Mouse (Mus musculus): Measurements from ENCODE around the gene Foxp1.

The Foxp1 gene

DNA sequence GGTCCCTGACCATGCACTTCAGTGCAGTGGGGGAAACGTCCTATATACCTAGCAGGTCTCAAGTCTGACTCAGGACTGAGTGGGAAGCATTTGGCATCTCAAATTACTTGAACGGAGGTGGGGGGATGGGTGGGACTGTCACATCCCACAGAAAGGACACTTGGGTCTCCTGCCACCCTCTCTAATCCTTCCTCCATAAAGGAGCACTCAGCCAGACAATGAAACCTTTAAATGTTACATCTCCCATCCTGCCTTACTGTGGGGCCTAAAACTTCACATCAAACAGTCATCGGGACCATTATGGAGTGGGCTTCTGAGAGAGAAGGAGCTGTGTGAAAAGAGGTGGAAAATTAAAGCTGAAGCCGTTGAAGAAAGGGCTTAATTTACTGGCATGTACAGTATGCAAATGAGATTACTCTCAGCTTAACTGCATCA, 321.2 kb downstream of the Foxp1 start:
- DNase-seq = no peak

DNA sequence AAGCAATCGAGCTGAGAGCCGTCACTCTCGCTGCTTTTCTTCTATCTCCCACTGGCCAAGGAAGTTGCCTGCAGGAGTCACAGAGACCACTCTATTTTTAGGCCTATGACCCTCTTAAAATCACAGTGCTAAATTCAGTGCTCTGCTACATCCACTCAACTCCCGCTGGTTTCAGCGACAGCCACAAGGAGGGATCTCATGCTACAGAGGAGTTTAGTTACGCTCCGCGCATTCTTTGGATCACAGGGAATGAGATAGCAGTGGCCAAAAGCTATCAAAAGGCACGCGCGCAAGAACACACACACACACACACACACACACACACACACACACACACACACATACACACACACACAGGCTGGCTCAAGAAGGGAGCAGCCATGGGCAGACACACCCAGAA, 321.9 kb downstream of the Foxp1 start:
- DNase-seq = no peak

GRCm38 (mm10) chr6:99199277-99199676, 323.2 kb downstream of the Foxp1 start:
- no peak for DNase-seq

DNA sequence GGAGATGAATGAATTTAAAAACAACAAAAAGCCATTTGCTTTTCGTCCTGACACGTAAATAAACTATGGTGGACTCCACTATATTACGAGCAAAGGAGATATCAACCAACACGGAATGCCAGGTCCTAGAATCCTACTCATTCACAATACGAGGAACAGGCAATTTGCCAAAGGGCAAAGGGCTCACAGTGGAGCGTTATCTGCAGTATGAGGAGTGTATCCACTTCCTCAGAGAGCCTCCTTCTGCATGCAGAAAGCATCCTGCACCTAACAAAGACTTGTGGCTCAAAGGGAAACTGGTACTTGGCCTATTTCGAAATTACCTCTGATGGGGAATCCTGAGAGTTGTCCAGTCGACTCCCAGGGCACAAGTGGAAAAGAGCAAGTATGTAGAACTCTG, 328.8 kb downstream of the Foxp1 start:
- no peak for DNase-seq

- no peak for DNase-seq
These were observed 330.8 kb downstream of the Foxp1 start for GRCm38 (mm10) chr6:99191636-99192137.

- no peak for DNase-seq
These were observed 331.4 kb downstream of the Foxp1 start for GRCm38 (mm10) chr6:99191041-99191635.

DNA sequence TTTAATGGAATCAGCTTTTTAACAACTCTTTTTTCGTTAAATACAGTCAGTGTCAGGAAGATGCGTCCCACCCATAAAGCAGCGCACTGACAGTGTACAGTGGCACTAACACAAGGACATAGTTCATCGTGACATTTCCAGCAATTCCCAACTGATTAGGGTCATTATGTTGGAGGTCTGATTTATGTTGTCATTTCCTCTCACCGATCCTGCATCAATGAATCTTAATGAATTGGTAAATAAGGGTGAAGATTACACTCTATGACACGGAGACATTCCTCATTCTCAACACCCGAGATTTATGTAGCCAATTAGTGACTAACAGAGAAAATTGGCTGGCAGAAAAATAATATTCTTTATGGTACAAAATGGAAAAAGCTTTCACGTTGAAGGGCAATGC, 332.6 kb downstream of the Foxp1 start:
- no peak for DNase-seq

- DNase-seq = no peak
These were observed 333.9 kb downstream of the Foxp1 start for GRCm38 (mm10) chr6:99188366-99189216.

DNA sequence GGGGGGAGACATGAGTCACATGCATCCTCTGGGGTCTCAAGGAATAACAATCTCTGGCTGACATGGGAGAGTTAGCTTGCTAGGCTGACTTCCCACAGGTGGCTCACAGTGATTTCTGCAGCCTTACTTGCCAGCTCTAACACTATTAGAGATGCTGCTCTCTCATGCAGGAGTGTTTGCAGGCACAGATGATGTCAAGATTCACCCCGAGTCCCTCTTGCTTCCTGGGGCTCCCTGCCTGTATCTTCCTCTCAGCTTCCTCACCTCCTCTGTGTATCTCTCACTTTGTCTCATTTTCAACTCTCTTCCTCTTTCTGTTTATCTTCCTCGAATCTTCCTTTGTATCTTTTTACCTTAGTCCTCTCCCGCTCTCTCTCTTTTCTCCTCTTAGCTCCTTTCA, 334.6 kb downstream of the Foxp1 start:
- DNase-seq = no peak

DNA sequence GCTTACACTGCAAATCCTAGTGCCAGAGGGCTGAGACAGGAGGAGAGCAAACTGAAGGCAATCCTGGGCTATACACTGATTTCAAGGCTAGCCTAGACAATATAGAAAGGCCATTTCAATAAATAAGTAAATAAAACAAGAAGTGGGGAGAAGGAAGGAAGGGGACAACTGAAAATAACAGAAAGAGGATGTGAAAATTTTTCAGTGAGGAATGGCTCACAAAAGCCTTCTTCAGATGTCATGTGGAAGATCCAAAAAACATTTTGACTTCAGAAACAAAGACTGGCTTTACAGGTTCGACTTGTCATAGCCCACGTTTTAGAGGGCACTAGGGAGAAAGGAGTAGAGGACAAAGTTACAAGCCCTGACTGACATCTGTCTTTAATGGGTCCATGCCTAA, 335.1 kb downstream of the Foxp1 start:
- no peak for DNase-seq

- DNase-seq = no peak
These were observed 336.0 kb downstream of the Foxp1 start for GRCm38 (mm10) chr6:99186569-99186968.

GRCm38 (mm10) chr6:99185797-99186196, 336.7 kb downstream of the Foxp1 start:
- no peak for DNase-seq

DNA sequence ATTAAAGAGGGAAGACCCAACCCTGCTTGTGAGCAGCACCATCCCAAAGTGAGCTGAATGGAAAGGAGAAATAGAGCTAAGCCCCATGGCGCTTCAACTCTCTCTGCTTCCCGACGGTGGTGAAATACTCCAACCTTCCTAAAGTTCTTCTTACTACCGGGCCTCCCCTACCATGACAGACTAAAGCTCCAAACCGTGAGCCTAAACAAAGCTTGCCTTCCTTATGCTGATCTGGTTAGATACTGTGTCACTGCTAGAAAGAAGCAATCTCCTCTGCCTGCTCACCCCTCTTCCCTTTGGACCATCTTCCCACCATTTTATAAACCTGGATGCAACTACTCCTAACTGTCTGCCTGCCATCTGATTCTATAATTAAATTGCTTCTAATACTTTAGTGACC, 338.5 kb downstream of the Foxp1 start:
- no peak for DNase-seq

GRCm38 (mm10) chr6:99182777-99183176, 339.7 kb downstream of the Foxp1 start:
- DNase-seq = no peak

DNA sequence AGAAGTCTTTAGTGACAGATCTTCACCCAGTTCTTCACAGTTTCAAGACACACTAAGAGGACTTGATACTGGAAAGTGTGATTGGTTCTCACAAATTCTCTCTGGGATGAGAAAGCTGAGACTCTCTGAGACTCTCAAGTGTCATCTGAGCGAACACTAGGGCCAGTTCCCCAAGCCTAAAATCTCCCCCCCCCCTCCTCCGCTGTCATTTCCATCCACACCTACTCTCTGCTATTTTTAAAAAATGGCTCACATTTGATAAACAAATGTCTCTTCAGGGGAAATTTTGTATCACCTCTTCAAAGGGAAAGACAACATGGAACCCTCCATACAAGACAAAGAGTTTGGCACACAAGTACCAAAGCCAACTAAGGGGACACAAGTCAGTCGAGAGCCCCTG, 346.3 kb downstream of the Foxp1 start:
- DNase-seq = no peak

- DNase-seq = no peak
These were observed 347.1 kb downstream of the Foxp1 start for GRCm38 (mm10) chr6:99175377-99175776.

DNA sequence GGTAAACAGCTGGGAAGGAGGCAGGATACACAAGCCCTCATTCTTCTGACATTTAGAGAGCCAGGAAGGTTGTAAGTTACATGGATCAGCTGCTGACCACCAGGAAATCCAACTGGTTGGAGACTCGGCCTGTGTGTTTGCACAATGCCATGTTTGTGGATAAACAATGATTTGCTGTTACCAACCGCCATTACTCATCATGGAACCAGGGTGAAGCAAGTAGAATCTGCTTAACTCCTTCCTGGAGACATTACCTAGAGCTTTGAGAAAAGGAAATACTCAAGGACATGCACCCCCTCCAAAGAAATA, 348.7 kb downstream of the Foxp1 start:
- no peak for DNase-seq

DNA sequence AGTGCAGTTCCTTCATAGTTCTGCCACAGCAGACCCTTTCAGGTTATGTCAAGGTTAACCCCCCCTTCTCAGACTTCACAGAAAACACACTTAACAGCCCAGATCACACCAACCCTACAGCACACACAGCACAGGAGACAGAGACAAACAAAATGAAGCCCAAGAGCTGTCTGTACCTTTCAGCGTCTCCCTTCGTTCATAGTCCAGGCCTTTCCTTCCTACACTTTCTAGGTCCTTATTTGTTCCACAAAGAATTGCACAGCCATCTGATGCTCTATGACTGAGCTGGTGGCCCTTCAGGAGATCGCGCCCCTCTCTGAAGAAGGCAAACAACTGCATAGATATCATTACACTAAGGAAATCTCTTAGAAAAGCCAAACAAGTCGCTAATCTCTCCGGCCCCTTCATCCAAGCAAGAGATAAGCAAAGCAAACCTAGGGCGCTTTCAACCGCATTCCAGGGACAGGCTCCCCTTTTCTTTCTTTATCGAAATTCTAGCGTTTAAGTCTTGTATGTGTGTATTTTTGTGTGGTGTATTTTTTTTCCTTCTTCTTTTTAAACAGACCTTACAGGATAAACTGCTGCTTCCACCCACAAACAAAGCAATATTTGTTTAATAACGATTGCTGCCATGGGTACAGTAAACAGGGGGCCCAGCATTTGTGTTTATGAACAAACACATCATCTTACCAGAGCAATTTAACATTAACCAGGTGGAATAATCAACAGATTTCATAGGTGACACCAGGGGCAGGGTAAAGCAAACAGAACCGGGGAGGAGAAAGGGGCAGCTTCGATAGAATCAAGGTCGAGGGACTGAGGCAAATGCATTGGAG, 349.2 kb downstream of the Foxp1 start:
- DNase-seq = no peak

GRCm38 (mm10) chr6:99172589-99172986, 349.9 kb downstream of the Foxp1 start:
- no peak for DNase-seq

GRCm38 (mm10) chr6:99171901-99172588, 350.5 kb downstream of the Foxp1 start:
- no peak for DNase-seq

GRCm38 (mm10) chr6:99171281-99171825, 351.2 kb downstream of the Foxp1 start:
- DNase-seq = no peak

DNA sequence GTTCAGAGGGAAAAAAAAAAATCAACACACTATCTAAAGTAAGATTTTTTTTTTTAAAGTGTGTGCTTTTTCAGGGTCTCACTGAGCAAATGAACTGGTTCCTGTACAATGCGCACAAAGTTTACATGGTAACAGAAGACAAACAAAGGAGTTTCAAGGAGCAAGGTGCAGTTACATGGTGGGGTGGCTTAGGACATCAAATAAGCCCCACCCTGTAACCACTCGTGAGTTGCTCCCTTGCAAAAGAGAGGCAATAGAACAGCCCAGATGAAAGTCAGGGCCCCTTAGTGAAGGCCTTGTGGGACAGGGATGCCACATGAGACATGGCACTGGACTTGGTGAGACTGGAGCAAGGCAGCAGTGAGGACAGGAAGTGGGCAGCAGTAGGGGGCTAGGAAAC, 353.8 kb downstream of the Foxp1 start:
- DNase-seq = no peak

- no peak for DNase-seq
These were observed 355.5 kb downstream of the Foxp1 start for GRCm38 (mm10) chr6:99167001-99167400.

Data from right cerebral cortex, postnatal 25 days (tissue).